Mouse (Mus musculus): ENCODE results near the gene Ly6g6f.

The Ly6g6f gene

GRCm38 (mm10) chr17:35031272-35031671 lies 54.1 kb downstream of the Ly6g6f start:
- DNase-seq (ENCODE audit: low read depth, low spot score): no peak

Data from retina, adult 2 months (tissue).